Mouse (Mus musculus) ES-E14 (cell line): ENCODE measurements around the gene Cdh13. TPM values are rescaled to one million over a fixed set of nuclear protein-coding genes. Genes with fewer than 3 reads are reported as not detected.

Experiments used
- DNase-seq: peaks from one replicate; pipeline ENCODE4 v3.0.0-alpha.2; 2013; ENCODE audit warnings: low read depth, low spot score
- H3K27ac ChIP-seq: 2 replicates; pipeline ENCODE4 v1.5.1; 2012; ENCODE audit warnings: low read depth, mild to moderate bottlenecking, low read length, moderate library complexity, mixed read lengths; ENCODE audit not compliant: poor library complexity, insufficient read depth, severe bottlenecking
- H3K36me3 ChIP-seq: 2 replicates; pipeline ENCODE4 v1.6.1; 2012; ENCODE audit warnings: mild to moderate bottlenecking, low read length, moderate library complexity, mixed read lengths; ENCODE audit not compliant: control insufficient read depth, poor library complexity, insufficient read depth, severe bottlenecking
- H3K4me1 ChIP-seq, 2 experiments: fragments of 150-350 bp in 1 of 2; sonication (generic) in 1 of 2; 2 replicates each; pipeline ENCODE4 v1.6.1; 2012; ENCODE audit warnings: low read length in 2 of 2, mild to moderate bottlenecking in 1 of 2, mixed read lengths in 1 of 2; ENCODE audit not compliant: control insufficient read depth in 2 of 2, insufficient read depth in 2 of 2, poor library complexity in 1 of 2
- H3K4me3 ChIP-seq, 2 experiments: fragments of 150-350 bp in 1 of 2; sonication (generic) in 1 of 2; 2 replicates each; pipeline ENCODE4 v1.5.1; 2012; ENCODE audit warnings: low read length in 2 of 2, low read depth in 1 of 2, mild to moderate bottlenecking in 1 of 2, mixed read lengths in 1 of 2; ENCODE audit not compliant: insufficient read depth in 1 of 2, poor library complexity in 1 of 2, severe bottlenecking in 1 of 2
- H3K9ac ChIP-seq: 2 replicates; pipeline ENCODE4 v1.6.1; 2012; ENCODE audit warnings: low read depth, mild to moderate bottlenecking, low read length, mixed read lengths; ENCODE audit not compliant: poor library complexity, insufficient read depth, severe bottlenecking
- H3K9me3 ChIP-seq: fragments of 150-350 bp; sonication (generic); 2 replicates; pipeline ENCODE4 v1.6.1; 2012; ENCODE audit warnings: low read depth, mild to moderate bottlenecking, low read length; ENCODE audit not compliant: control insufficient read depth, insufficient read depth
- CHD2 ChIP-seq: IDR thresholded peaks from 2 replicates; pipeline ENCODE4 v1.6.1; 2014; ENCODE audit warnings: mild to moderate bottlenecking, low read depth, low read length, inconsistent platforms
- HCFC1 ChIP-seq: IDR thresholded peaks from 2 replicates; pipeline ENCODE4 v1.6.1; 2012; ENCODE audit warnings: low read length, inconsistent platforms, borderline replicate concordance; ENCODE audit not compliant: insufficient read depth
- MAFK ChIP-seq: IDR thresholded peaks from 2 replicates; pipeline ENCODE4 v1.6.1; 2014; ENCODE audit warnings: mild to moderate bottlenecking, low read depth, low read length, inconsistent platforms; ENCODE audit not compliant: insufficient read depth
- ZC3H11A ChIP-seq: IDR thresholded peaks from 2 replicates; pipeline ENCODE4 v1.6.1; 2012; ENCODE audit warnings: low read depth, mild to moderate bottlenecking, inconsistent platforms, low read length, borderline replicate concordance
- ZNF384 ChIP-seq: IDR thresholded peaks from 2 replicates; pipeline ENCODE4 v1.6.1; 2012; ENCODE audit warnings: low read depth, low read length, inconsistent platforms
- in situ Hi-C, 2 experiments: fragments of 600-800 bp; cut with MboI; formaldehyde crosslinking; loops; one replicate each; pipeline ENCODE4 v1.15.1; 2025; ENCODE audit warnings: low sequenced_read_pairs in 2 of 2, inconsistent platforms in 1 of 2; ENCODE audit not compliant: unreplicated experiment in 2 of 2
- total RNA-seq: library from RNA; depleted of rRNA; stranded (reverse); fragments of 300-350 nt; gene quantifications from 2 replicates; pipeline ENCODE4 v1.2.3, GENCODE M21; 2012

Gene Cdh13
- total RNA-seq, 1 experiment = 1.3 TPM

- Histone ChIP-seq H3K9me3 (no peaks in the 10 kb centered on the region), H3K4me1 (no peaks in the 10 kb centered on the region), H3K36me3 (no peaks in the 10 kb centered on the region), H3K27ac (no peak overlapping the region), H3K9ac (no peak overlapping the region), H3K4me3 (no peak overlapping the region)
- in situ Hi-C loops = no loop called here
- TF ChIP-seq ZNF384 (no peak), MAFK (no peak), CHD2 (no peak), HCFC1 (no peak), ZC3H11A (no peak)
- DNase-seq = no peak
These were observed 801.5 kb downstream of the Cdh13 start for GRCm38 (mm10) chr8:119085022-119085421.

- TF ChIP-seq HCFC1 (no peak), ZNF384 (no peak), ZC3H11A (no peak), CHD2 (no peak), MAFK (no peak)
- Histone ChIP-seq H3K4me1 (no peaks in the 10 kb centered on the region), H3K4me3 (no peak overlapping the region), H3K9me3 (no peaks in the 10 kb centered on the region), H3K27ac (no peak overlapping the region), H3K9ac (no peak overlapping the region), H3K36me3 (no peaks in the 10 kb centered on the region)
- in situ Hi-C loops = no loop called here
- no peak for DNase-seq
These were observed 814.7 kb downstream of the Cdh13 start for GRCm38 (mm10) chr8:119098261-119098660.

GRCm38 (mm10) chr8:119102871-119103270 lies 819.3 kb downstream of the Cdh13 start:
- TF ChIP-seq ZC3H11A (no peak), MAFK (no peak), CHD2 (no peak), HCFC1 (no peak), ZNF384 (no peak)
- in situ Hi-C loops = no loop called here
- Histone ChIP-seq H3K4me1 (no peaks in the 10 kb centered on the region), H3K36me3 (no peaks in the 10 kb centered on the region), H3K9ac (no peak overlapping the region), H3K4me3 (no peak overlapping the region), H3K9me3 (no peaks in the 10 kb centered on the region), H3K27ac (no peak overlapping the region)
- DNase-seq = no peak

GRCm38 (mm10) chr8:119109655-119110054 lies 826.1 kb downstream of the Cdh13 start:
- Histone ChIP-seq H3K4me3 (no peak overlapping the region), H3K9me3 (no peaks in the 10 kb centered on the region), H3K9ac (no peak overlapping the region), H3K36me3 (no peaks in the 10 kb centered on the region), H3K4me1 (no peaks in the 10 kb centered on the region), H3K27ac (no peak overlapping the region)
- TF ChIP-seq HCFC1 (no peak), CHD2 (no peak), MAFK (no peak), ZNF384 (no peak), ZC3H11A (no peak)
- in situ Hi-C loops = no loop called here
- no peak for DNase-seq

GRCm38 (mm10) chr8:119112861-119113260 lies 829.3 kb downstream of the Cdh13 start:
- H3K4me1 ChIP-seq = no peaks in the 10 kb centered on the region

More at GRCm38 (mm10) chr8:119112861-119113260, 829.3 kb downstream of the Cdh13 start:
- H3K9ac ChIP-seq = no peak overlapping the region
- in situ Hi-C loops = no loop called here
- H3K36me3 ChIP-seq = no peaks in the 10 kb centered on the region
- no peak overlapping the region for H3K27ac ChIP-seq
- TF ChIP-seq MAFK (no peak), ZC3H11A (no peak), CHD2 (no peak), ZNF384 (no peak), HCFC1 (no peak)
- DNase-seq = no peak
- no peak overlapping the region for H3K4me3 ChIP-seq
- no peaks in the 10 kb centered on the region for H3K9me3 ChIP-seq
